Mouse (Mus musculus) erythroid progenitor cell, adult 5-6 weeks (primary cell): ENCODE results near the gene Lpar3. TPM values are rescaled to one million over a fixed set of nuclear protein-coding genes. Genes with fewer than 3 reads are reported as not detected.

Source experiments
- ATAC-seq: replicated peaks from 2 replicates; pipeline ENCODE4 v1.8.0; 2016; ENCODE audit warnings: moderate number of reproducible peaks, mild to moderate bottlenecking, moderate TSS enrichment, inconsistent platforms; ENCODE audit not compliant: poor library complexity, low FRiP score, severe bottlenecking
- total RNA-seq, 2 experiments: library from RNA; stranded (forward) in 1 of 2; stranded (reverse) in 1 of 2; fragments of 150-400 nt in 1 of 2; fragments of 186-747, 209-891 nt in 1 of 2; gene quantifications; 2 replicates each; pipeline versions ENCODE4 v1.2.3 to v1.2.4; 2015 to 2017; ENCODE audit warnings: low replicate concordance in 2 of 2

The Lpar3 gene
- total RNA-seq (2015; ENCODE audit: low replicate concordance) (not detected in 2 replicates), total RNA-seq (2017; ENCODE audit: low replicate concordance) (not detected in 2 replicates)

DNA sequence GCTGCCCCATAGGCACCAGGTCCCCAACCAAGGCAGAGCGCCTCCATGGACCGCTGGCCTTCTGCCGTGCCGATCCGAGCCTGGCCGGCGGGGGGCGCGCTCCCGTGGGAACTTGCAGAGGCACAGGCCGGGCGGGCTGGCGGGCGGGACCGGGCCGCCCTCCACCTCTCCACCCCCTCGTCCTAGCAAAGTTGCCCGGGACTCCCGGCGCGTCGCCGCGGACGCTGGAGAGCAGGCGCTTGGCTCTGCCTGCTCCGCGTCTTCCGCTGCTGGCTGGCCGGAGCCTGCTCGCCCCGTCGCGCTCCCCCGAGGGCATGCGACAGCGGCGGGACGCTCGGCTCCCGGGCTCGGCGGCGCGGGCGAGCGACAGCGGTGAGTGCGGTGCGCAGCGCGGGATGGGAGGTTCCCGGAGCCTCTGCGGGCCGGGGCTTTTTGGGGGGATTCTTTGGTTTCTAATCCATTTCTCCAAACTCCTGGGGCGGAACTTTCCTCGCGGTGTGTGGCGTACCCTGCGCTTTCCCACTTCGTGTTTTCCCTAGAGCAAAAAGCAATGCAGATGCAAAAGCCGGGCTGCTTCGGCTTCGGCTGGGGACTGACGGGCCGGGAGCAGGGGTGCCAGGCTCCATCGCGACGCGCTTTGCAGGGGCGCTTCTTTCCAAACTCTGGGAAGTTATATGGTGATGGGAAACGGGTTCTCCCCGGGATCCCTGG, at the start of gene Lpar3:
Gene Lpar3, plus strand, starts transcription at position 188 of the 711 bp plus-strand sequence.
- ATAC-seq = no peak

DNA sequence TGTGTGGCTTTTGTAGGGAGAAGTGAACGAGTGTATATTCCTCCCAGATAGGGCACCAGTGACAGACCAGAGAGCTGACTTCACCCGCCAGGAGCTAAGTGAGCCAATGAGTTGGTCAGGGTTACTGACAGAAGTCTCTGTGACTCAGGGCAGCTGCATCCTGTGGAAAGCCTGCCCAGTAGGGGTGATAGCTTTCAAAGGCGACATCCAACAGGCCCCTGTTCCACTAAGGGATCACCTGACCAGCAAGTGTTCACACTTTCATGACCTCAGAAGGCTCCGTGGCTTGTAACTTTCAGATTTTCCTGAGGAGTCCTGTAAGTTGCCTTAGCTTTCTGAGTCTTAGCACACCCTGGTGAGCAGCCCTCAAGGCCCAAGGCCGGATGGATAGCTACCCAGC, 47.7 kb upstream of the Lpar3 start:
- ATAC-seq = no peak

DNA sequence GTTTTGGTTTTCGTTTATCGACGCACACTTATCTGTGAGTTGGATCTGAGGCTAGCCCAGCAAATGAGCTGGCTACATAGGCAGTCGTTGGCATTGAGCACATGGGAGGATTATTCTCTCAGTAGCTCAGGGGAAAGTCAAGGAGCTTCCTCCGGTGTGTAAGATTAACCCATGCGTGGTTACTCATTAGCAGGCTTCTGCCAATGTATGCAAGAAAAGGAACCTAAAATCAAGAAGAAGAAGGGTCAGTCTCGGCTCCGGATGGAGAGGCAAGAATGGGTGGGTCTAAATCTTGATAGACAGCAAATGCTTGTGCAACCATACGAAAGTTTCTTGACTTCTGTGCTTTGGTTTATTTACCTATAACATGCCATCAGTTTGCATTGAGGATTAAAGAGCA, 46.5 kb upstream of the Lpar3 start:
- ATAC-seq = no peak

- no peak for ATAC-seq
These were observed 43.5 kb upstream of the Lpar3 start for GRCm38 (mm10) chr3:146177295-146177694.

DNA sequence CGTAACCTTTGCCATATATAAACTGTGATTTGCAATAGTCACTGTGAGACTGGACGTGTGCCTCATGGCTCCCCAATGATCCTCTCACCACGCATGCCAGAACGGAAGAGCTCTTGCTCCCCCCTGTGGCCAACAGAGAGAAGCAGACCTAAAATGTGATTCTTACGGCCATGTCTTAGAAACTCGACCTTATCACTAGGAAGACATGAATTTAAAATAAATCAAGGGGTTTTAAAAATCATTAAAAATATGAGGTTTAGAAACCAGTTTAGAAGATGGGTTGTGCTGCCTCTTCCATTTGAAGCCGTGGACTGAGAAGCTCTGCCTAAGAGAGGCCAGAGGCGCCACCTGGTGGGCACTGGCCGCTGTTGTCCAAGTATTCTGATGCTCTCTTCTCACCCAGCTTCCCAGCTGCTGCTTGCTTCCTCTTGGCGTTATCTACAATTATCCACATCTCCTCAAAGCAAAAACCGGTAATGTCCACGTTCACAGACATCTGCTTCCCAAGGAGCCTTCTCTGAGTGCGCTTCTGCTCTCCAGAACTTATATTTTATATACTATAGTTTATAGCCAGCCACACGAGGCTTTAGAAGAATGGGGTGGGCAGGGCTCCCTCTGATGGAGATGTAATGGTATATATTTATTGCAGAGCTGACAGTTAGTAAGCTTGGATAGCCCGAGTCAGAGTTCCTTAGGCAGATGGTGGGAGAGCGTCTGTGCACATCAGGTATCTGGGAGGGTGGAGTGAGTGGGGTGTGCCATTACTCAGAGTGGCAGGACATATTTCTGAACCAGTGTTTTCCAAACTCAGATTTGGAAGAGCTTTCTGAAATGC, 42.8 kb upstream of the Lpar3 start:
- peak; percentile 79 for ATAC-seq

DNA sequence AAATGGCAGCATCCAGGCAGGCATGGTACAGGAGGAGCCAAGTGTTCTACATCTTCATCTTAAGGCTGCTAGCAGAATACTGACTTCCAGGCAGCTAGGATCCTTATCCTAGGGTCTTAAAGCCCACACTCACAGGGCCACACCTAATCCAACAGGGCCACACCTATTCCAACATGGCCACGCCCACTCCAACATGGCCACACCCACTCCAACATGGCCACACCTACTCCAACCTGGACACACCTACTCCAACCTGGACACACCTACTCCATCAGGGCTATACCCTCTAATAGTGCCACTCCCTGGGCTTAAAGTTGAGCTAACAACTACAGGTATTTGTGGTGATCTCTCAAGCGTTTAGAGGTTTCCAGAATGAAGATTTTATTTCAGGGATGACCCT, 40.4 kb upstream of the Lpar3 start:
- ATAC-seq = no peak

- no peak for ATAC-seq
These were observed 39.8 kb upstream of the Lpar3 start for GRCm38 (mm10) chr3:146180986-146181385.

DNA sequence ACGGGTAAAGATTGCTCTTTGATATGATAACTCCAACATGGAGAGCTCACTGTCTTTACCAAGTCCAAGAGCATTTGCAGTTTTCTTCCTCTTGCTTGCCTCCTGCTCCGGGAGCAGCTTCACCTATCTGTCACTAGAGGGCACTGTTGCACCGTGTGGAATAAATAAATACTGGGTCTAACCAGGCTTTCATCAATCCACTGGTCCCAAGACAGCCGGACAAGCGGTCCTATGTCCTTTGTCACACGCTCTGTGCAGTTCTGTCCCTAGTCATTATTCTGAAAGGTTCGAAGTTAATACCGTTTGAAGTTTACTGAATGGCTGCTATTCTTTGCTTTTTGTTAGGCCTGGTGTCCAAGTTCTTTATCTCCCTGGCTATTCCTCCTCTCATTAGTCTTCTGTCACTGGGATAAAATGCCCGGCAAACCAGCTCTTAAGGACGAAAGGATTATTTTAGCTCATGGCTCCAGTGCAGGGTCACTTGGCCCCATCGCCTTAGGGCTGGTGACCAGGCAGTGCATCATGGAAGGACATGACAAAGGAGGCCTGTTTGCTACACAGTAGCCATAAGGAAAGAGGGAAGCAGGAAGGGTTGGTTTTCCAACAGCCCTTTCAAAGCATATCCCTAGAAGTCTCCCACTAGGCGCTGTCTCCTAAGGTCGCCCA, 35.6 kb upstream of the Lpar3 start:
- 0 out of 2 replicates have a peak, but pooled peaks have one; percentile 53 for ATAC-seq

DNA sequence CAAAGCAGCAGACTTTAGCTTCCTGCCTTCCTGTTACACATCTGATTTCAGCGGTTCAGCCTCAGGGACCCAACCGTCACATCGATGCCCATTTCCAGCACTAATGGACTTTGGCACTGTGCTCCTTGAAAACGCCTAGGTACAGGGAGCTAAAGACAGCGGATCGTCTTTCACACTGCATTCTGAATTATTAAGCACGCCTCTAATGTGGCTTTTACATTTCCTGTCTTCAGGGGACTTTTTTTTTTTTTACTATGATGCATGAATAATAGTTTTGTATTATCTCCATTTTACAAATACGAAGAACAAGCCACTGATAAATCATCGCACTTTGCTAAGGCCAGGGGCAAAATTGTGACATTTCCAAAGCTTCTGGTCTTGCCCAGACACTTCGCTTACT, 34.7 kb upstream of the Lpar3 start:
- ATAC-seq = no peak

DNA sequence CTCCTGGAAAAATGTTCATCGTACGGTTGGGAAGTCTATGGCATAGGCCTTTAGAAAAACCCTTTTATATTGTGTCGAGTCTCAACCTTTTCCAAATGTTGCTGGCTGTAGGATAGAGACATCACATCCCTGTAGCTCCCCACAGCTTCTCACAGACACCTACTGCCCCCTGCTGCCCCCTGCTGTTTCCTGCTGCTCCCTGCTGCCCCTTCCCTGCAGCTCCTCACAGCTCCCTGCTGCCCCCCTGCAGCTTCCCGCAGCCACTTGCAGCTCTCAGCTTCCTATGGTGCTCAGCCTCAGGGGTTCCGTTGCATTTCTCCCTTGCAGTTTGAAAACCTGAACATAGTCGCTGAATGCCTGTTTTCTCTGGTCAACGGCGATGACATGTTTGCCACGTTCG, 30.8 kb upstream of the Lpar3 start:
- no peak for ATAC-seq

DNA sequence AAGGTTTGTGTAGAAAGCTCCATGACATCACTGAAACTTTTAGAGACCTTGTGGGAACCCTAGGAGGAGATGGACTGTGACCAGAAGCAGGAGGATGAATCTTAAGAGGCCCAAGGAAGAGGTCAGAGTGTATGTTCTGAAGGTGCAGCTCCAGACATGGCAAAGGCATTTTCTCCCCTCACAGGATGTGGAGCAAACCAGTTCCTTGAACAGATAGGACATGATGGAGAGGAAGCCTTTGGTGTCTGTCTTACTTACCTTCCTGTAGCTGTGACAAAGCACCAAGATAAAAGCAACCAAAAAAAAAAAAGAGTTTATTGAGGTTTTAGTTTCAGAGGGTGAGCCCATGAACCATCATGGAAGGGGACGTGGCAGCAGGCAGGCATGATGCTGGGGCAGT, 28.3 kb upstream of the Lpar3 start:
- ATAC-seq = no peak

- no peak for ATAC-seq
These were observed 25.6 kb upstream of the Lpar3 start for GRCm38 (mm10) chr3:146195153-146195552.

DNA sequence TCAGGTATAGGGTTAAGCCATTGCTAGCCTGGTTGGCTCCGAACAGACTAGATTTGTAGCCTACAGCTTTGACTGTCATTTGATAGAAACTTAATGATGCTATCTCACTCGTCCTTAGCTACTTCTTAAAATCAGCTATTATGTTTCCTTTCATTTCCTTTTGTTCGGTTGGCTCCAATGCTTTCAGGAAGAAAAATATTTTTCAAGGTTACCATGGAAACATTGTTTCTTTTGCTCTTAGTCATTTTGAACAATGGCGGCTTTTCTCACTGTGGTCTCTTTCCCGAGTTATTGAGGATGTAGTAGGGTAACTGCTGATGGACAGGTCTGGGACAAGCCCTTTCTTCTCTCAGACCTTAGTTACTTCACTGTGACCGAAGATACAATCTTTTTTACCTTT, 24.5 kb upstream of the Lpar3 start:
- ATAC-seq = no peak

GRCm38 (mm10) chr3:146196780-146197743, 23.7 kb upstream of the Lpar3 start:
- no peak for ATAC-seq

GRCm38 (mm10) chr3:146197785-146198184, 23.0 kb upstream of the Lpar3 start:
- ATAC-seq = no peak

DNA sequence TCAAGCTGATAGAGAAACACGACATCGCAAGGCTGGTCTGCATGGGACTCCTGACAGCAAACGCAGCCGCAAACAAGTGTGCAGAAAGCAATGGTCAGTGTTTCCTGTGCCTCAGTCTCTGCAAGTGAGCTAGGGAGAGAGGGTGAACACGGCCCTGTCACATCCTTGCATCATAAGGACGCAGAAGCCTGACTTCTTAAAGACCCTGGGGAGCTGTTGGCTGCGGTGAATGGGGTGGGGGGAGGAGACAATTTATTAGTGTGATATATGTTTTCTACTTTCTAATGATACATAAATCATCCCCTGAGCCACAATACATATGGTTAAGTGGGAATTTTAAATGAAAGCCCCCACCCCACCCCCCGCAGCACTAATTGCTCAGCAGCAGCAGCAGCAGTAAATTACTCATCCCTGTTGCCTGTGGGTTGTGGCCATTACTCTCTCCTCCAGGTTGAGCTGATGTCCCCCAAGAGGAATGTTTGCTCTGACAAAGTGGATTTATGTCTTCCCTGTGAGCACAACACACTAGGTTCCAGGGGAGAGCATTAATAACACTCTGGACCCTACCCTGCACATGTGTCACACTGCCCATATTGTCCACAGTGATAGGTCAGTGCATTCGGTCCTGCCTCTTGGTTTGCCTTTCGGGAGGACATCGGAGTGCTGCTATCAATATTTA, 21.8 kb upstream of the Lpar3 start:
- no peak for ATAC-seq

GRCm38 (mm10) chr3:146199486-146199885, 21.3 kb upstream of the Lpar3 start:
- ATAC-seq = no peak

DNA sequence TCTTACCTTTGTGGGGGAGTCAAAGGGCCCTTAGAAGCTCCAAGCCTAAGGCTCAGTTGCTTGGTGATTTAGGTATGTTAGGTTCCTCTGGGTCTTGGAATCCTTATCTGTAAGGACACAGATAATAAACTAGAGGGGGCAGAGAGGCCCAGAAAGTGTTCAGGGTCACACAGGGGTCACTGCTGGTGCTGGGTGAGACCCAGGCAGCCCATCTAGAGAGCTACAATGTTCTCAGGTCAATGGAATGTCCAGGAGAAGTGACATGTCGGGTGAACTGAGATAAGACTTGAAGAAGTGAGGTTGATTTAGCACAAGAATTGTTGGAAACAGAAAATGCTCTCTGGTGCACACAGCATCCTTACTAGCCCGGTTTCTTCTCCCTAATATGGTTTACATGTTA, 16.4 kb upstream of the Lpar3 start:
- ATAC-seq = no peak

DNA sequence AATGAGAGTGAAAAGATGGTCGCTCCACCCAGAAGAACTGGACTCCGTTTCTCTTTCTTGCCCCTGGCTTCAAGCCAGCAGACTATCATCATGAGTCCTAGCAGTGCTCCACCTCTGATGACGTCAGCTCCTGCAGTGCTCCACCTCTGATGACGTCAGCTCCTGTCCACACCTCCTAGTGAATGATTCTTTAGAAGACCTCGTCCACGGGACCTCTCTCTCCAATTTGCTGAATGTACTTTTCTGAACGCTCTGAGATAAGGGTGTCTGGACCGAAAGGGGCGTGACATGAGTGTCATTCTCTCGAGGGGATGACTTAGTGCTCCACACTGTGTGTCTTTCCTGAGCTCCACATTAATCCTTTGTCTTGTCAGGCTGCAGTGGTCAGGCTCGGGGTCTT, 15.5 kb upstream of the Lpar3 start:
- no peak for ATAC-seq
